Mouse (Mus musculus): Measurements from ENCODE around the gene Nupr1. TPM values are rescaled to one million over a fixed set of nuclear protein-coding genes. Genes with fewer than 3 reads are reported as not detected.
A peak's percentile ranks its signal among the peaks of the same experiment; 100 is the strongest.

The Nupr1 gene
- polyA plus RNA-seq, 2 experiments from 2014 or later = 0.54 TPM; not detected in 1

DNA sequence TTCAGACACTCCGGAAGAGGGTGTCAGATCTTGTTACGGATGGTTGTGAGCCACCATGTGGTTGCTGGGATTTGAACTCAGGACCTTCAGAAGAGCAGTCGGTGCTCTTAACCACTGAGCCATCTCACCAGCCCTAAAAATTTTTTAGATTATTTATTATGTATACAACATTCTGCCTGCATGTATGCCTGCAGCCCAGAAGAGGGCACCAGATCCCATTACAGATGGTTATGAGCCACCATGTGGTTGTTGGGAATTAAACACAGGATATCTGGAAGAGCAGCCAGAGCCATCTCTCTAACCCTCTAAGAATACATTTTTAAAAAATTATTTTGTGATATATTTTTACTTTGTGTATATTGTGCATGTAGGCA, 12.6 kb upstream of the Nupr1 start:
- ATAC-seq = peak; percentile 46

DNA sequence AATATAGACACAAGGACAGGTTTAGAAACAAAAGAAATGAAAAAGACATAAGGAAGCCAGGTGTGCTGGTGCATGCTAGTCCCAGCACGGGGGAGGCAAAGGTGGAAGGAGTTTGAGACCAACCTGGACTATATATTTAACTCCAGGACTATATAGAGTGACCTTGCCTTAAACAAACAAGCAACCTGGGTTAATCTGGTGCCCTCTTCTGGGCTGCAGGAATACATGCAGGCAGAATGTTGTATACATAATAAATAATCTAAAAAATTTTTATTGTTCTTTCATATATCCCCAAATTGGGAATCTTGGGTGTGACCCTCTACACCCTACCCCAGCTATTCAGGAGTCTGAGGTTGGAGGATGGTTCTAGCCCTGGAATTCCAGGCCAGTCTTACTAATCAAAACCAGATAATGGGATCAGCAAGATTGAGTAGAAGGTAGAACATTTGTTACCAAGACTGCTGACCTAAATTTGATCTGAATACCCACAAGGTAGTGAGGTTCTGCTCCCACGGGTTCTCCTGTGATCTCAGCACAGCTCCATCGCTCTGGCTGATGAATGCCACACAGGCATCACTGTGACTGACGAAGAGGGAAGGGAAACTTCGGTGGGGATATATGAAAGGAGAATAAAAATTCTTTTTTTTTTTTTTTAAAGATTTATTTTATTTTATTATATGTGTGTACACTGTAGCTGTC, 12.0 kb upstream of the Nupr1 start:
- ATAC-seq = no peak

GRCm38 (mm10) chr7:126636733-126637520, 6.3 kb upstream of the Nupr1 start:
- ATAC-seq = no peak

GRCm38 (mm10) chr7:126635375-126635774, 4.7 kb upstream of the Nupr1 start:
- no peak for ATAC-seq

- no peak for ATAC-seq
Measured at GRCm38 (mm10) chr7:126632478-126632877, 1.8 kb upstream of the Nupr1 start.

DNA sequence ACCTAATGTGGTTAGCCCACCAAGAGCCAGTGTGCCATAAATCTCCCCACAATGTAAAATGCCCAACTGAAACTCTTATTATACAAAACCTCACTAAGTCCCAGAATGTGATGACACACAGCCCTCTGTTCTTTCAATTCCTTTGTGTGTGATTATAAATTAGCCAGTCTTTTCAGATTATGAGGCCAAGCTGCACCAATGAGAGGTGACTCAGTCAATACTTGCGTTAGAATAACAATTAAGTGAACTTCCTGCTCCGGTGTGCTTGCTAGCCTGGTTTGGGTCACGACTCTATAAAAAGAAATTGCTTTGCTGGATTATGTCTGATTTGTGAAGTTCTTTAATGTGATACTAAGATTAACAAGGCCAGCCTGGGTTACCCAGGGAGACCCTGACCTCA, 746 bp downstream of the Nupr1 start:
- ATAC-seq = no peak

GRCm38 (mm10) chr7:126628111-126628510, 2.5 kb downstream of the Nupr1 start:
- no peak for ATAC-seq

DNA sequence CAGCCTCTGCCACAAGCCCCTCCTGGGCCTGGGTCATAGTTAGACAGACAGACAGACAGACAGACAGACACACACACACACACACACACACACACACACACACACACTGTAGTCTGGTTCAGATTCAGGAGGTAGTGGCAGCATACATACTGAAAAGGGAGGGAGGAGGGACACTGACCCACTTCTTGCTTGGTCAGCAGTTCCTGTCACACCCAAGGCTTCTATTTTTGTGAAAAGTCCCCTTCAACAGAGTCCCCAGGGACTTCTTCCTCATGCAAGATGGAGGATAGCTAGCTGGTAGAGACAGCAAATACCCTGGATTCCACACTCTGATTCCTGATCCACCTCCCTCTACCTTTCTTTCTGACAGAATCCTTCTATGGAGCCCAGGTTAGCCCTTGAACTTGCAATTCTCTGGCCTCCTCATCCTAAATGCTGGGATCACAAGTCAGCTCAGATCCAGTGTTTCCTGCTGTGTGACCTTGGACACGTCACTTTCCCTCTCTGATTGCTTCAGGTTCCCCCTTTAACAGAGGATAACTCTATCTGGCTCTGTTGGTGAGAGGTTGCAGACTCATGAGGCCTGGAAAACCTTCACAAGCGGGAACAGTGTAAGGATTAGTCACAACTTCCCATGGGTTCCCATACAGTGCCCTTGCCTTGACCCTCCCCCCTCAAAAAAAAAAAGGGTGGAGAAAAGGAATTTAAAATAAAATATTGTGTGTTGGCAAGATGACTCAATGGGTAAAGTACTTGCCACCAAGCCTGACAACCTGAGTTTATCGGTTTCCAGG, 4.7 kb downstream of the Nupr1 start:
- ATAC-seq = no peak

GRCm38 (mm10) chr7:126625369-126625768, 5.3 kb downstream of the Nupr1 start:
- ATAC-seq = no peak

DNA sequence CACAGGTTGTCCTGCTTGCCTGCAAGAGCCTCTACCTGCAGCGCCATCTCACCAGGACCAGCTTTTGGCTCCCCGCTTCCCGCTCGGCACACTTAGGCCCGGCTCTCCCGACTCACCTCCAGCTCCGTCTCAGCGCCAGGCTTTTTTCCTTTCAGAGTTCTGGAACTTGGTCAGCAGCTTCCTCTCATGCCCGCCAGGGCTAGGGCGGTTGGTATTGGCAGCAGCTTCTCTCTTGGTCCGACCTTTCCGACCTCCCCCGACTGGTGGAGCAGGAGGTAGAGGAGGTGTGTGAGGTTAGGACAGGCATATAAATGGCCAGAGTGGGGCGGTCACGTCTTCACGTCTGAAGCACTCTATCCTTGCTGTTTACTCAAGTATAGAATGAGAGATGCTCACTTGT, 5.9 kb downstream of the Nupr1 start:
- ATAC-seq = no peak

DNA sequence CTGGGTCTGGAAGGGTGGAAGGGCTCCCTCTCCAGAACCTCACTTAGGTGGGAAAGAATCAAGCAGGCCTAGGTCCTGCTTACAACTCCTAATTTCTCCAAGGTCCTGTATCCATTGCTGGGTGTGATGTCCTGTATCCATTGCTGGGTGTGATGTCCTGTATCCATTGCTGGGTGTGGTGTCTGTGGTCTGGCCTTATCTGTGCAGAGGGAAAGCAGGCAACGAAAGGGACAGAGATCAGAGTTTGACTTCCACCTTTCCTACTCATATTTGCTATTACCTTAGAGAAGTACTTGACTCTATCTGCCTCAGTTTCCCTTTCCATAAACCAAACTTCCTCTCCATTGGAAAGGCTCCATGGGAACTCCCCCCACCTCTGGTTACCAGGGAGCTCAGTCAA, 7.3 kb downstream of the Nupr1 start:
- no peak for ATAC-seq

- no peak for ATAC-seq
Measured at GRCm38 (mm10) chr7:126621452-126622359, 9.0 kb downstream of the Nupr1 start.

GRCm38 (mm10) chr7:126619559-126620275, 10.9 kb downstream of the Nupr1 start:
- peak; percentile 90 for ATAC-seq

DNA sequence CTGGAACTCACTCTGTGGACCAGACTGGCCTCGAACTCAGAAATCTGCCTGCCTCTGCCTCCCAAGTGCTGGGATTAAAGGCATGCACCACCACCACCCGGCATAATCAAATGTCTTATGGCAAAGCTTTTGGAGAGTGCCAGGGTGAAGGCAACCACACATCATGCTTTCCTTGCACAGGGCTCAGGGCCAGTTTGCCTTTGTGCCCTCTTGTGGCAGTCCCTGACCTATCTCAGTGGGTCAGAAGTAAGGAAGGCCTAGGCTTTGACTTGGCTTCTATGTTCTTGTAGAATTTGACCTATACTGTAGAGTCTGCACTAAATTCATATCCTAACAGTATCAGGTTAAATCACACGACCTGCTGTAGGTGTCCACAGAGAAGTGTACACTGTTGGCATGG, 14.0 kb downstream of the Nupr1 start:
- no peak for ATAC-seq

DNA sequence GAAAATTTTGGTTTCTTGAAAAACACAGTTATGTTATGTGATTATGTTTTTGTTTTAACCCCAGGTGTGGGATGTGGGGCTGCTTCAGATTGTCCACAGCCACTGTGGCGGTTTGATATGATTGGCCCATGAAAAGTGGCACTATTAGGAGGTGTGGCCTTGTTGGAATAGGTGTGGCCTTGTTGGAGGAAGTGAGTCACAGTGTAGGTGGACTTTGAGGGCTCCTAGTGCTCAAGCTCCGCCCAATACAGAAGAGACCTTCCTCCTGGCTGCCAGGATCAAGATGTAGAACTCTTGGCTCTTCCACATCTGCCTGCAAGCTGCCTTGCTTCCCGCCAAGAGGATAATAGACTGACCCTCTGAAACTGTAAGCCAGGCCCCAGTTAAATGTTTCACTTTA, 17.9 kb downstream of the Nupr1 start:
- ATAC-seq = no peak

GRCm38 (mm10) chr7:126607796-126608195, 22.9 kb downstream of the Nupr1 start:
- ATAC-seq = no peak

- ATAC-seq = no peak
Measured at GRCm38 (mm10) chr7:126607064-126607463, 23.6 kb downstream of the Nupr1 start.

- ATAC-seq = no peak
Measured at GRCm38 (mm10) chr7:126606611-126607010, 24.1 kb downstream of the Nupr1 start.

- ATAC-seq = no peak
Measured at GRCm38 (mm10) chr7:126602650-126603049, 28.0 kb downstream of the Nupr1 start.

DNA sequence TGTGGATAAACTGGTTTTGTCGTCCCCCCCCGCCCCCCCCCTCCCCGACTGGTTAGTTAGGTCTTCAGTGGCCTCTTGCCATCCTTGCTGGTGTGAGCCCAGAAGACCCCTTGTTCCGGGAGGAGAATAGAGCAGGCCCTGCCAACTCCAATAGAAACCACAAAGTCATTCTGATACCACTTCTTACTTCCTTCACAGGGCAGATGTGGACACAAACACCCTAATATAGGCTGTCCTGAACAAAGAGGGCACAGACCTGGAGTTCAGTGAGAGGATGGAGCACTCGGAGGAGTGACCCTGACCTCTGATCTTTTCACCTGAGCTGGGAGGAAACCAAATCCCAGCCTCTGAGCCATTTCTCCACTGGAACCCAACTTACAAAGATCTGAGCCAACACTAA, 28.8 kb downstream of the Nupr1 start:
- ATAC-seq = no peak

DNA sequence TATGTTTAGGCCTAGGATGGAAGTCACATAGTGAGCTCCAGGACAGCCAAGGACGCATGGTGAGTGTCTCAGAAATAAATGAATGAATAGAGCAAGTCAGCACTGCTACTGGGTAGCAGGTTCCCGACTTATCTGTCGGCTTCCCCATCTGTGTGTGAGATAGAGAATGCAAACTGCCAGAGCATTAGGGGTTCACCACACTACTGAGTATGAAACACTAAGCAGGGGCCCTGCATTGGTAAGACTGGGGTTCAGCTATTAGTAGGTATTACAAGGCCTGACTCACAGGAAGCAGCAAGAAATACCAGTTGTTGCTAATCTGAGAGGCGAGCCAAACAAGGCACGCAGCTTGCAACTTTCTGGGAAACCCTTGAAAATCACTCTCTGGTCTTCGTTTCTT, 31.7 kb downstream of the Nupr1 start:
- ATAC-seq = no peak

- no peak for ATAC-seq
Measured at GRCm38 (mm10) chr7:126596414-126596813, 34.2 kb downstream of the Nupr1 start.
